ENCODE assay signal across 8 mouse cellular contexts in the genomic region with DNA sequence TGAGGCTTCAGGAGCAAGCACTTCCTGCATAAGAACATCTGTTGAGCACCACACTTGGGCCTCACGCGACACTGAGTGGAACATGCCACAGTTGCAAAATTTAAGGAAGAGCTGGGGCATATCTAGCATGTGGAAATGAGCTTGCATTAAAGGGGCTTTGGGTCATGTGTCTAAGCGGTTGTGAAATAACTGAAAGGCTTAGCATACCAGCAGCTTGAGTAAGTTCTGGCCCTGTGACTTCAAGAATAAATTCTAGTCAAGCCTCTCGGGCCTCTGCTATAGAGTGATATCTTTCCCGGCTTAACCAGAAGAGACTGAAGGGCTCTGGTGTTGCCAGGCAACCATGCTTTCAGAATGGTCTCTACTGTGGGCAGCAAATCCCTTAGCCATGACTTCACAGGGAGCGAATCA. TPM values are rescaled to one million over a fixed set of nuclear protein-coding genes. Genes with fewer than 3 reads are reported as not detected.
A peak's percentile ranks its signal among the peaks of the same experiment; 100 is the strongest.
DNase-seq lines count a peak whose midpoint lies in the region; ATAC-seq lines count a peak whose summit lies in the region.

No protein-coding gene starts in this region.

- WGBS in heart, embryonic 16.5 days: 32% methylated on average over 6 of the region's 6 CpGs
- WGBS in midbrain, embryonic 12.5 days: 47% methylated on average over 6 of the region's 6 CpGs

- no peaks in the 10 kb centered on the region for H3K27me3 ChIP-seq in heart, embryonic 16.5 days (ENCODE audit: control insufficient read depth, insufficient read depth, low read length)
- H3K27me3 ChIP-seq in midbrain, embryonic 12.5 days: no peaks in the 10 kb centered on the region

- no peak overlapping the region for H3K4me2 ChIP-seq in heart, embryonic 16.5 days (ENCODE audit: low read depth, low read length)
- no peak overlapping the region for H3K4me2 ChIP-seq in midbrain, embryonic 12.5 days (replicated peaks)

- H3K4me3 ChIP-seq in heart, embryonic 16.5 days (ENCODE audit: low read length): no peak overlapping the region
- no peak overlapping the region for H3K4me3 ChIP-seq in midbrain, embryonic 12.5 days

- H3K9me3 ChIP-seq in heart, embryonic 16.5 days (replicated peaks; ENCODE audit: control insufficient read depth, low read length): no peaks in the 10 kb centered on the region
- no peaks in the 10 kb centered on the region for H3K9me3 ChIP-seq in midbrain, embryonic 12.5 days

- peak overlapping the region; percentile 74 for H3K27ac ChIP-seq in heart, embryonic 16.5 days (ENCODE audit: low read length)
- H3K27ac ChIP-seq in midbrain, embryonic 12.5 days (replicated peaks): peak overlapping the region; percentile 36

- ATAC-seq in heart, embryonic 16.5 days (replicated peaks; ENCODE audit: extremely low read depth, insufficient read depth, low FRiP score): peak; percentile 57
- peak; percentile 81 for ATAC-seq in midbrain, embryonic 12.5 days (ENCODE audit: low FRiP score, low read depth)
- ATAC-seq in megakaryocyte-erythroid progenitor cell, adult 5-6 weeks (replicated peaks; ENCODE audit: low FRiP score, low TSS enrichment, poor library complexity, severe bottlenecking): no peak

- H3K4me1 ChIP-seq in heart, embryonic 16.5 days (ENCODE audit: control insufficient read depth, insufficient read depth, low read length): peaks cover 52% of the 10 kb centered on the region
- H3K4me1 ChIP-seq in midbrain, embryonic 12.5 days: peaks cover 12% of the 10 kb centered on the region; the same call in 1 of the 2 replicates

- peak; percentile 48 to 78 for DNase-seq in heart, adult 9 months (ENCODE audit: low spot score in 2 of 2)
- no peak for DNase-seq in heart, adult 8-10 months (ENCODE audit: low spot score)
- DNase-seq in MN1 (ENCODE audit: low spot score): peak; percentile 46
- no peak for DNase-seq in left cerebral cortex, adult 11 months (ENCODE audit: low spot score)
- no peak for DNase-seq in thymus, postnatal 0 days (ENCODE audit: low spot score)

- peaks cover 82% of the 10 kb centered on the region for H3K36me3 ChIP-seq in heart, embryonic 16.5 days (ENCODE audit: control insufficient read depth, insufficient read depth)
- H3K36me3 ChIP-seq in midbrain, embryonic 12.5 days: peaks cover 98% of the 10 kb centered on the region

- H3K9ac ChIP-seq in heart, embryonic 16.5 days (ENCODE audit: low read length): no peak overlapping the region
- H3K9ac ChIP-seq in midbrain, embryonic 12.5 days (replicated peaks): no peak overlapping the region

RNA-seq across cellular contexts. Expression of a gene that starts 19.3 kb away (rescaled TPM):
- 1,000 to 10,000 TPM; 5,856 to 6,611 (median 6,322) TPM for total RNA-seq in heart, adult 8-10 months (2022)
- 4,861 and 5,105 TPM in 2 replicates for polyA plus RNA-seq in heart, embryonic 16.5 days (2015; fragmentation: Nextera tagmentation; extraction: Ambion mirVana)
- polyA plus RNA-seq in midbrain, embryonic 12.5 days (2016; fragmentation: Nextera tagmentation; extraction: Ambion mirVana): 1.9 and 3.0 TPM in 2 replicates
- total RNA-seq in megakaryocyte-erythroid progenitor cell, adult 5-6 weeks (2014; fragmentation: Nextera tagmentation): 1.8 TPM in 1 of 2 replicates, not detected in the other
- total RNA-seq in megakaryocyte-erythroid progenitor cell, adult 5-6 weeks (2017): not detected in 2 replicates
- polyA plus RNA-seq in thymus, postnatal 0 days (2015; fragmentation: Nextera tagmentation; extraction: Ambion mirVana): 5.0 and 5.7 TPM in 2 replicates

RNA-seq across cellular contexts. Expression of a gene that starts 20.3 kb away (rescaled TPM):
- total RNA-seq in heart, adult 8-10 months (2022): 10 to 100 TPM; 50.1 to 64.3 (median 57.1) TPM
- 36.6 and 43.8 TPM in 2 replicates for polyA plus RNA-seq in heart, embryonic 16.5 days (2015; fragmentation: Nextera tagmentation; extraction: Ambion mirVana)
- polyA plus RNA-seq in midbrain, embryonic 12.5 days (2016; fragmentation: Nextera tagmentation; extraction: Ambion mirVana): 39.7 and 40.3 TPM in 2 replicates
- 0.20 and 0.37 TPM in 2 replicates for total RNA-seq in megakaryocyte-erythroid progenitor cell, adult 5-6 weeks (2014; fragmentation: Nextera tagmentation)
- not detected in 2 replicates for total RNA-seq in megakaryocyte-erythroid progenitor cell, adult 5-6 weeks (2017)
- polyA plus RNA-seq in thymus, postnatal 0 days (2015; fragmentation: Nextera tagmentation; extraction: Ambion mirVana): 8.0 and 8.8 TPM in 2 replicates

RNA-seq across cellular contexts. Expression of a gene that starts 28.0 kb away (rescaled TPM):
- 100 to 1,000 TPM; 129 to 142 (median 131) TPM for total RNA-seq in heart, adult 8-10 months (2022)
- polyA plus RNA-seq in heart, embryonic 16.5 days (2015; fragmentation: Nextera tagmentation; extraction: Ambion mirVana): 331 and 376 TPM in 2 replicates
- polyA plus RNA-seq in midbrain, embryonic 12.5 days (2016; fragmentation: Nextera tagmentation; extraction: Ambion mirVana): 463 and 480 TPM in 2 replicates
- 144 and 164 TPM in 2 replicates for total RNA-seq in megakaryocyte-erythroid progenitor cell, adult 5-6 weeks (2014; fragmentation: Nextera tagmentation)
- 67.7 and 77.9 TPM in 2 replicates for total RNA-seq in megakaryocyte-erythroid progenitor cell, adult 5-6 weeks (2017)
- polyA plus RNA-seq in thymus, postnatal 0 days (2015; fragmentation: Nextera tagmentation; extraction: Ambion mirVana): 116 and 144 TPM in 2 replicates

RNA-seq across cellular contexts. Expression of a gene that starts 28.9 kb away (rescaled TPM):
- total RNA-seq in heart, adult 8-10 months (2022): 10 to 100 TPM; 12.3 to 14.2 (median 13.2) TPM
- polyA plus RNA-seq in heart, embryonic 16.5 days (2015; fragmentation: Nextera tagmentation; extraction: Ambion mirVana): 0.97 TPM in 2 replicates
- polyA plus RNA-seq in midbrain, embryonic 12.5 days (2016; fragmentation: Nextera tagmentation; extraction: Ambion mirVana): 0.69 and 1.1 TPM in 2 replicates
- not detected in 2 replicates for total RNA-seq in megakaryocyte-erythroid progenitor cell, adult 5-6 weeks (2014; fragmentation: Nextera tagmentation)
- total RNA-seq in megakaryocyte-erythroid progenitor cell, adult 5-6 weeks (2017): not detected in 2 replicates
- 0.27 and 0.30 TPM in 2 replicates for polyA plus RNA-seq in thymus, postnatal 0 days (2015; fragmentation: Nextera tagmentation; extraction: Ambion mirVana)

RNA-seq across cellular contexts. Expression of a gene that starts 57.9 kb away (rescaled TPM):
- 10 to 100 TPM; 20.2 to 21.7 (median 21.0) TPM for total RNA-seq in heart, adult 8-10 months (2022)
- polyA plus RNA-seq in heart, embryonic 16.5 days (2015; fragmentation: Nextera tagmentation; extraction: Ambion mirVana): 288 and 319 TPM in 2 replicates
- polyA plus RNA-seq in midbrain, embryonic 12.5 days (2016; fragmentation: Nextera tagmentation; extraction: Ambion mirVana): 446 and 464 TPM in 2 replicates
- 82.3 and 91.5 TPM in 2 replicates for total RNA-seq in megakaryocyte-erythroid progenitor cell, adult 5-6 weeks (2014; fragmentation: Nextera tagmentation)
- total RNA-seq in megakaryocyte-erythroid progenitor cell, adult 5-6 weeks (2017): 49.2 and 87.0 TPM in 2 replicates
- polyA plus RNA-seq in thymus, postnatal 0 days (2015; fragmentation: Nextera tagmentation; extraction: Ambion mirVana): 111 and 116 TPM in 2 replicates

Comparison
In these comparisons a context has a peak if more than half of its experiments do, and no peak if none do; other contexts are left out.
1. DNase-seq: peak in heart, adult 9 months (2 of 2) and MN1 (single experiment); none in heart, adult 8-10 months (single experiment), left cerebral cortex, adult 11 months (single experiment) and thymus, postnatal 0 days (single experiment).
2. RNA of a gene that starts 19.3 kb away (polyA plus RNA-seq): 4,861 to 5,105 TPM in heart, embryonic 16.5 days; 5.0 to 5.7 TPM in thymus, postnatal 0 days and 1.9 to 3.0 TPM in midbrain, embryonic 12.5 days; every median in the first group is over 100 times any median in the second.